Mouse (Mus musculus): ENCODE data around the gene Pcdh9. TPM values are rescaled to one million over a fixed set of nuclear protein-coding genes. Genes with fewer than 3 reads are reported as not detected.

Pcdh9 gene
- total RNA-seq, 2 experiments from 2014 or later = 6.9 to 8.0 TPM

- DNase-seq (ENCODE audit: low spot score in 2 of 2) = no peak
Measured at GRCm38 (mm10) chr14:93055997-93056396, 834.5 kb downstream of the Pcdh9 start.

GRCm38 (mm10) chr14:93040591-93040990 lies 849.9 kb downstream of the Pcdh9 start:
- no peak for DNase-seq (ENCODE audit: low spot score in 2 of 2)

- DNase-seq (ENCODE audit: low spot score in 2 of 2) = no peak
Measured at GRCm38 (mm10) chr14:93039326-93040221, 850.9 kb downstream of the Pcdh9 start.

GRCm38 (mm10) chr14:93009147-93010064 lies 881.1 kb downstream of the Pcdh9 start:
- DNase-seq (ENCODE audit: low spot score in 2 of 2) = no peak
